Mouse (Mus musculus): ENCODE data around the gene Cnnm2. TPM values are rescaled to one million over a fixed set of nuclear protein-coding genes. Genes with fewer than 3 reads are reported as not detected.

Cnnm2 gene
- total RNA-seq, 1 experiment = 43.2 TPM

DNA sequence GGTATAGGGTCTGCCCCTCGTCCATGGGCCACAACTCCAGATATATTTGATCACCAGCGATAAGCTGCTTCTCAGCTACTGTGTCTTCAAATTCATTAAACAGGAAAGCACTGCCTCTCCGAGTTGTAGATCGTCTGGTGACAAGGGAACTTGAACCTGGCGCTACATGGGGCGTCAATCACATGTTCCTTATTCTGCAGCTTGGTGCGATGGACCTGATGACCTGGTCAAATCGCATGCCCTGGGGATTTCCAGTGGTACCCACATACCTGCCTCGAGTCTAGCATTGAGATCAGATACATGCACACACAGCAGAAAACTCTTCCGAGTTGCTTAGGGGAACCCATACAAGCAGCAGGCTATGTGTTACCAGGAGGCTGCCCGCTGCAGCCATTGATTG lies 8.4 kb downstream of the Cnnm2 start:
- Histone ChIP-seq H3K4me3 (ENCODE audit: insufficient read depth in 1 of 2, low read depth in 1 of 2, low read length in 2 of 2, poor library complexity in 1 of 2, severe bottlenecking in 1 of 2) (no peak overlapping the region), H3K9me3 (ENCODE audit: control insufficient read depth, insufficient read depth, low read depth, low read length) (no peaks in the 10 kb centered on the region), H3K27ac (ENCODE audit: insufficient read depth, low read depth, low read length, poor library complexity, severe bottlenecking) (no peak overlapping the region), H3K36me3 (ENCODE audit: control insufficient read depth, insufficient read depth, low read length, poor library complexity, severe bottlenecking) (no peaks in the 10 kb centered on the region), H3K4me1 (ENCODE audit: control insufficient read depth in 2 of 2, insufficient read depth in 2 of 2, low read length in 2 of 2, poor library complexity in 1 of 2) (peaks cover 2 to 4% of the 10 kb centered on the region in 2 experiments; a peak in 1 of 4 replicates), H3K9ac (ENCODE audit: insufficient read depth, low read depth, low read length, poor library complexity, severe bottlenecking) (no peak overlapping the region)
- DNase-seq (ENCODE audit: low read depth, low spot score) = no peak
- in situ Hi-C loops (cut with MboI; ENCODE audit: low sequenced_read_pairs in 2 of 2, unreplicated experiment in 2 of 2) = loop anchor here (10.0 kb wide), 2 partner anchors 95 to 215 kb away; no protein-coding TSS in a partner anchor
- TF ChIP-seq MAFK (IDR thresholded peaks at IDR 0.05; ENCODE audit: insufficient read depth, low read depth, low read length) (no peak), ZNF384 (IDR thresholded peaks at IDR 0.05; ENCODE audit: low read depth, low read length) (no peak), CHD2 (IDR thresholded peaks at IDR 0.05; ENCODE audit: low read depth, low read length) (no peak), ZC3H11A (IDR thresholded peaks at IDR 0.05; ENCODE audit: borderline replicate concordance, low read depth, low read length) (no peak), HCFC1 (IDR thresholded peaks at IDR 0.05; ENCODE audit: borderline replicate concordance, insufficient read depth, low read length) (no peak)

DNA sequence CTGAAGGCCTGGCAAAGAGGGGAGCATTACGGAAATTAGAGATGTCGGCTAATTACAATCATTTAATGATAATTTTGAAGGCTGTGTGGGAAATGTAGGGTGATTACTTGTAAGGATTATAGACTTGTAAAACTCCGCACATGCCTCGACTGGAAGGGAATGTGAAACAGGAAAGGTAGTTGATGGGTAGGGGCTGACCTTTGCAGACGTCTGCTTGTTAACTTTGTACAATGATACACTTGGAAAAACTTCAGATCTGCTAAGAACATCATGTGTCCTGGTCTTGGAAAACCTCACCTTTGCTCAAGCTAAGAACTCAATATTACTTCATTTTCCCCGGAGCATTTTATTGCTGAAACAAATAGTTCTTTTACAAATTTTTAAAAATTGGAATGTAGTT lies 10.4 kb downstream of the Cnnm2 start:
- DNase-seq (ENCODE audit: low read depth, low spot score) = no peak
- Histone ChIP-seq H3K36me3 (ENCODE audit: control insufficient read depth, insufficient read depth, low read length, poor library complexity, severe bottlenecking) (no peaks in the 10 kb centered on the region), H3K9me3 (ENCODE audit: control insufficient read depth, insufficient read depth, low read depth, low read length) (no peaks in the 10 kb centered on the region), H3K4me3 (ENCODE audit: insufficient read depth in 1 of 2, low read depth in 1 of 2, low read length in 2 of 2, poor library complexity in 1 of 2, severe bottlenecking in 1 of 2) (no peak overlapping the region), H3K9ac (ENCODE audit: insufficient read depth, low read depth, low read length, poor library complexity, severe bottlenecking) (no peak overlapping the region), H3K27ac (ENCODE audit: insufficient read depth, low read depth, low read length, poor library complexity, severe bottlenecking) (no peak overlapping the region), H3K4me1 (ENCODE audit: control insufficient read depth in 2 of 2, insufficient read depth in 2 of 2, low read length in 2 of 2, poor library complexity in 1 of 2) (0 out of 4 replicates have a peak, but pooled peaks cover 2% of the 10 kb centered on the region in 2 experiments)
- in situ Hi-C loops (cut with MboI; ENCODE audit: low sequenced_read_pairs in 2 of 2, unreplicated experiment in 2 of 2) = no loop called here
- no peak for TF ChIP-seq CHD2 (IDR thresholded peaks at IDR 0.05; ENCODE audit: low read depth, low read length)
- TF ChIP-seq HCFC1 (IDR thresholded peaks at IDR 0.05; ENCODE audit: borderline replicate concordance, insufficient read depth, low read length) = no peak
- no peak for TF ChIP-seq ZNF384 (IDR thresholded peaks at IDR 0.05; ENCODE audit: low read depth, low read length)
- TF ChIP-seq MAFK (IDR thresholded peaks at IDR 0.05; ENCODE audit: insufficient read depth, low read depth, low read length) = no peak
- TF ChIP-seq ZC3H11A (IDR thresholded peaks at IDR 0.05; ENCODE audit: borderline replicate concordance, low read depth, low read length) = no peak

DNA sequence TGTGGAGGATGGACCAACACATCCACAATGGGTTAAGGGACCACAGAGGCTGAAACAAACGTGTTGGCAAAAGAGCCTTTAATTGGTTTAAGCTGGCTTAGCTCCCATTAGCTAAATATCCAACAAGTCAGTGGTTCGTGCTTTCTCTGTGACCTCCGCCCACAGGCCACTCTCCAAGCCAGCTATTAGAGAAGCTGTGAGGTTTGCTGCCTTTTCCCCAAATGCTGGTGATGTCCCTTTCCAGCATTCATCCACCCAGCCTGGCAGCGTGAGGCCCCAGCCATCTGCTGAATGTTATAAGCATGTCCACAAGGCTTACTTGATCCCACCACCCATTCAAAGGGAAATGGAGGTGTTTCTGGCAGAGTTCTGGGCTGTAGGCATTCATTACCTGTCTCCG lies 15.0 kb downstream of the Cnnm2 start:
- Histone ChIP-seq H3K4me3 (ENCODE audit: insufficient read depth in 1 of 2, low read depth in 1 of 2, low read length in 2 of 2, poor library complexity in 1 of 2, severe bottlenecking in 1 of 2) (no peak overlapping the region), H3K4me1 (ENCODE audit: control insufficient read depth in 2 of 2, insufficient read depth in 2 of 2, low read length in 2 of 2, poor library complexity in 1 of 2) (no peaks in the 10 kb centered on the region; a peak in 1 of 4 replicates), H3K27ac (ENCODE audit: insufficient read depth, low read depth, low read length, poor library complexity, severe bottlenecking) (no peak overlapping the region), H3K9ac (ENCODE audit: insufficient read depth, low read depth, low read length, poor library complexity, severe bottlenecking) (no peak overlapping the region), H3K36me3 (ENCODE audit: control insufficient read depth, insufficient read depth, low read length, poor library complexity, severe bottlenecking) (no peaks in the 10 kb centered on the region), H3K9me3 (ENCODE audit: control insufficient read depth, insufficient read depth, low read depth, low read length) (no peaks in the 10 kb centered on the region)
- in situ Hi-C loops (cut with MboI; ENCODE audit: low sequenced_read_pairs in 2 of 2, unreplicated experiment in 2 of 2) = no loop called here
- DNase-seq (ENCODE audit: low read depth, low spot score) = no peak
- TF ChIP-seq ZNF384 (IDR thresholded peaks at IDR 0.05; ENCODE audit: low read depth, low read length) (no peak), ZC3H11A (IDR thresholded peaks at IDR 0.05; ENCODE audit: borderline replicate concordance, low read depth, low read length) (no peak), HCFC1 (IDR thresholded peaks at IDR 0.05; ENCODE audit: borderline replicate concordance, insufficient read depth, low read length) (no peak), MAFK (IDR thresholded peaks at IDR 0.05; ENCODE audit: insufficient read depth, low read depth, low read length) (no peak), CHD2 (IDR thresholded peaks at IDR 0.05; ENCODE audit: low read depth, low read length) (no peak)

DNA sequence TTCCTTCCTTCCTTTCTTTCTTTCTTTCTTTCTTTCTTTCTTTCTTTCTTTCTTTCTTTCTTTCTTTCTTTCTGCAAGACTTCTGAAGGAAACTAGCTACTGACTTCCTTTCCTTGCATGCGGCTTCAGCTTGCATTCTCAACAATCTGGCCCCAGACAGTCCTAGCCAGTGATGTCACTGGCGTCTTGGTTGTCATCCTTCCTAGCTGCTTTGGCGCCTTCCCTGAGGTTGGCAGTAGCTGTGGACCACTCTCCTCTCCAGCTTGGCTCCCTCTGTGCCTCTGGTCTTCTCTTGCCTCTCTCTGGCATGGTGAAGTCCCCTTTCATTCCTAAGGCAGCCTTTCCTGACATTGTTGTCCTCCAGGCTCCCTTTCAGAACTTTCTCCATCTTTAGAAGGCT lies 15.5 kb downstream of the Cnnm2 start:
- in situ Hi-C loops (cut with MboI; ENCODE audit: low sequenced_read_pairs in 2 of 2, unreplicated experiment in 2 of 2) = no loop called here
- H3K4me3 ChIP-seq (ENCODE audit: insufficient read depth in 1 of 2, low read depth in 1 of 2, low read length in 2 of 2, poor library complexity in 1 of 2, severe bottlenecking in 1 of 2) = no peak overlapping the region

More for the DNA sequence above, 15.5 kb downstream of the Cnnm2 start:
- Histone ChIP-seq H3K4me1 (ENCODE audit: control insufficient read depth in 2 of 2, insufficient read depth in 2 of 2, low read length in 2 of 2, poor library complexity in 1 of 2) (no peaks in the 10 kb centered on the region; a peak in 1 of 4 replicates), H3K36me3 (ENCODE audit: control insufficient read depth, insufficient read depth, low read length, poor library complexity, severe bottlenecking) (no peaks in the 10 kb centered on the region), H3K9me3 (ENCODE audit: control insufficient read depth, insufficient read depth, low read depth, low read length) (no peaks in the 10 kb centered on the region), H3K9ac (ENCODE audit: insufficient read depth, low read depth, low read length, poor library complexity, severe bottlenecking) (no peak overlapping the region), H3K27ac (ENCODE audit: insufficient read depth, low read depth, low read length, poor library complexity, severe bottlenecking) (no peak overlapping the region)
- TF ChIP-seq CHD2 (IDR thresholded peaks at IDR 0.05; ENCODE audit: low read depth, low read length) = no peak
- no peak for TF ChIP-seq ZNF384 (IDR thresholded peaks at IDR 0.05; ENCODE audit: low read depth, low read length)
- TF ChIP-seq HCFC1 (IDR thresholded peaks at IDR 0.05; ENCODE audit: borderline replicate concordance, insufficient read depth, low read length) = no peak
- TF ChIP-seq MAFK (IDR thresholded peaks at IDR 0.05; ENCODE audit: insufficient read depth, low read depth, low read length) = no peak
- no peak for TF ChIP-seq ZC3H11A (IDR thresholded peaks at IDR 0.05; ENCODE audit: borderline replicate concordance, low read depth, low read length)
- DNase-seq (ENCODE audit: low read depth, low spot score) = no peak

Measured in ES-E14 (cell line).